Mouse (Mus musculus) liver, embryonic 11.5 days (tissue): ENCODE results near the gene Mfap3l. TPM values are rescaled to one million over a fixed set of nuclear protein-coding genes. Genes with fewer than 3 reads are reported as not detected.

Experiments used
- ATAC-seq: fragments of 200-750 bp; cut with Nextera tagmentation; replicated peaks from 2 replicates; pipeline ENCODE4 v1.8.0; 2017; ENCODE audit warnings: moderate number of reproducible peaks, mild to moderate bottlenecking, moderate TSS enrichment, moderate library complexity; ENCODE audit not compliant: low FRiP score
- DNase-seq: peaks from one replicate; pipeline ENCODE4 v3.0.0-alpha.2; 2017; ENCODE audit warnings: low spot score
- H3K27ac ChIP-seq: fragments of 300-500 bp; sonication (generic); 2 replicates; pipeline ENCODE4 v1.5.1; 2014; ENCODE audit warnings: mild to moderate bottlenecking, low read depth, low read length, control low read depth
- H3K27me3 ChIP-seq: fragments of 300-500 bp; sonication (generic); replicated peaks from 2 replicates; pipeline ENCODE4 v1.6.1; 2014; ENCODE audit warnings: low read length, mixed read lengths; ENCODE audit not compliant: control insufficient read depth, insufficient read depth
- H3K36me3 ChIP-seq: fragments of 300-500 bp; sonication (generic); 2 replicates; pipeline ENCODE4 v1.6.1; 2014; ENCODE audit warnings: mild to moderate bottlenecking, low read length, moderate library complexity, mixed read lengths; ENCODE audit not compliant: control insufficient read depth, insufficient read depth
- H3K4me1 ChIP-seq: fragments of 300-500 bp; sonication (generic); replicated peaks from 2 replicates; pipeline ENCODE4 v1.6.1; 2014; ENCODE audit warnings: low read length, mixed read lengths; ENCODE audit not compliant: control insufficient read depth, insufficient read depth
- H3K4me2 ChIP-seq: fragments of 300-500 bp; sonication (generic); 2 replicates; pipeline ENCODE4 v1.6.1; 2014; ENCODE audit warnings: mild to moderate bottlenecking, control low read depth, moderate library complexity
- H3K4me3 ChIP-seq: fragments of 300-500 bp; sonication (generic); 2 replicates; pipeline ENCODE4 v1.5.1; 2014; ENCODE audit warnings: low read depth, low read length, control low read depth
- H3K9ac ChIP-seq: fragments of 300-500 bp; sonication (generic); 2 replicates; pipeline ENCODE4 v1.6.1; 2014; ENCODE audit warnings: low read depth, low read length, control low read depth
- H3K9me3 ChIP-seq: fragments of 300-500 bp; sonication (generic); 2 replicates; pipeline ENCODE4 v1.6.1; 2016; ENCODE audit warnings: low read length, inconsistent platforms, mixed read lengths; ENCODE audit not compliant: control insufficient read depth
- WGBS: fragments of 180-500 bp; shearing (Covaris S2); extraction: QIAGEN DNeasy Blood & Tissue Kit; methylation state at CpG from one replicate; pipeline ENCODE4 v1.1.7; 2014; 5-methylcytosine and 5-hydroxymethylcytosine counted together
- polyA plus RNA-seq: library from polyadenylated mRNA; unstranded; fragments of >200 nt; fragmentation: Nextera tagmentation; extraction: Ambion mirVana; gene quantifications from 2 replicates; pipeline ENCODE4 v1.2.1, GENCODE M21; 2014

The Mfap3l gene
- polyA plus RNA-seq, 1 experiment from 2014 or later, result 0.71 TPM

GRCm38 (mm10) chr8:60623438-60623837 is 9.2 kb upstream of the Mfap3l start:
- DNase-seq (no peak), ATAC-seq (no peak)
- WGBS, result 89% methylated on average over 1 of the region's 1 CpGs
- no peak overlapping the region for H3K27ac ChIP-seq
- no peak overlapping the region for H3K9ac ChIP-seq
- no peak overlapping the region for H3K4me2 ChIP-seq
- H3K4me1 ChIP-seq, result no peaks in the 10 kb centered on the region
- H3K4me3 ChIP-seq, result no peak overlapping the region
- H3K27me3 ChIP-seq, result no peaks in the 10 kb centered on the region
- no peaks in the 10 kb centered on the region for H3K9me3 ChIP-seq
- no peaks in the 10 kb centered on the region for H3K36me3 ChIP-seq

GRCm38 (mm10) chr8:60624722-60625121 is 7.9 kb upstream of the Mfap3l start:
- no peak overlapping the region for H3K4me2 ChIP-seq
- ATAC-seq, result no peak
- no peak overlapping the region for H3K27ac ChIP-seq
- no peaks in the 10 kb centered on the region for H3K36me3 ChIP-seq
- no peak overlapping the region for H3K4me3 ChIP-seq
- no peaks in the 10 kb centered on the region for H3K9me3 ChIP-seq
- H3K4me1 ChIP-seq, result no peaks in the 10 kb centered on the region
- DNase-seq, result no peak
- H3K27me3 ChIP-seq, result peaks cover 4% of the 10 kb centered on the region; the same call in 1 of the 2 replicates
- 83% methylated on average over 7 of the region's 7 CpGs for WGBS
- no peak overlapping the region for H3K9ac ChIP-seq

GRCm38 (mm10) chr8:60627937-60628336 is 4.7 kb upstream of the Mfap3l start:
- no peaks in the 10 kb centered on the region for H3K9me3 ChIP-seq

DNA sequence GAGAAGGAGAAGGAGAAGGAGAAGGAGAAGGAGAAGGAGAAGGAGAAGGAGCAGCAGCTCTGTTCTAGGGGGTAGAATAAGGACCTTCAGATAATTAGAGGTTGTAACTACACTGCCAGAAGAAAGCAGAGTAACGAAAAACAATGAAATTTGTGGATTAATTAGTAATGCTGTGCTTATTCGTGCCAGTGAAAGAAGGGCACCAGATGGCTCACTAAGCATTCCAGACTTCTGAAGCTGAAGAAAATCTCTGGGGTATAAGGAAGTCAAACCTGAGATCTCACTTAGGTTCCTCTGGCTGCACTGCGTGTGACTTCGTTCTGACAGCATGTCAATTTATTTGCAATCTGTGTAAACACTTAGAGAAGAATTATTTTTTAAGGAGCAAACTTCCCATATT is 3.6 kb upstream of the Mfap3l start:
- H3K36me3 ChIP-seq, result no peaks in the 10 kb centered on the region
- no peak overlapping the region for H3K4me3 ChIP-seq
- peaks cover 25% of the 10 kb centered on the region for H3K27me3 ChIP-seq
- peaks cover 9% of the 10 kb centered on the region for H3K4me1 ChIP-seq
- H3K27ac ChIP-seq, result no peak overlapping the region
- no peak overlapping the region for H3K4me2 ChIP-seq
- WGBS, result 70% methylated on average over 4 of the region's 4 CpGs
- H3K9ac ChIP-seq, result no peak overlapping the region
- DNase-seq, result no peak
- ATAC-seq, result no peak
- H3K9me3 ChIP-seq, result no peaks in the 10 kb centered on the region

More at GRCm38 (mm10) chr8:60627937-60628336, 4.7 kb upstream of the Mfap3l start:
- WGBS, result 81% methylated on average over 3 of the region's 3 CpGs
- H3K4me3 ChIP-seq, result no peak overlapping the region
- ATAC-seq, result no peak
- no peak overlapping the region for H3K9ac ChIP-seq
- no peak overlapping the region for H3K4me2 ChIP-seq
- peaks cover 19% of the 10 kb centered on the region; the same call in 1 of the 2 replicates for H3K27me3 ChIP-seq
- peaks cover 4% of the 10 kb centered on the region; the same call in 1 of the 2 replicates for H3K4me1 ChIP-seq
- DNase-seq, result no peak
- H3K36me3 ChIP-seq, result no peaks in the 10 kb centered on the region
- no peak overlapping the region for H3K27ac ChIP-seq

- Histone ChIP-seq H3K9ac (no peak overlapping the region), H3K4me3 (peak overlapping the region; percentile 17; the same call in 1 of the 2 replicates), H3K4me2 (peak overlapping the region; percentile 99), H3K27me3 (peaks cover 25% of the 10 kb centered on the region), H3K36me3 (no peaks in the 10 kb centered on the region), H3K4me1 (peaks cover 9% of the 10 kb centered on the region), H3K27ac (no peak overlapping the region), H3K9me3 (no peaks in the 10 kb centered on the region)
- ATAC-seq, result peak; percentile 13; the same call in 1 of the 2 replicates
- 2% methylated on average over 13 of the region's 13 CpGs for WGBS
- DNase-seq, result peak; percentile 56
These were observed 1.1 kb upstream of the Mfap3l start for GRCm38 (mm10) chr8:60631504-60631934.

- no peak for DNase-seq
- peak overlapping the region; percentile 66 for H3K9ac ChIP-seq
- peaks cover 25% of the 10 kb centered on the region for H3K27me3 ChIP-seq
- ATAC-seq, result peak; percentile 70
- H3K36me3 ChIP-seq, result no peaks in the 10 kb centered on the region
- peaks cover 9% of the 10 kb centered on the region for H3K4me1 ChIP-seq
- peak overlapping the region; percentile 62 for H3K4me3 ChIP-seq
- 0% methylated on average over 56 of the region's 56 CpGs for WGBS
- H3K9me3 ChIP-seq, result no peaks in the 10 kb centered on the region
- no peak overlapping the region for H3K27ac ChIP-seq
- peak overlapping the region; percentile 99 for H3K4me2 ChIP-seq
These were observed 467 bp downstream of the Mfap3l start for GRCm38 (mm10) chr8:60632933-60633655.

DNA sequence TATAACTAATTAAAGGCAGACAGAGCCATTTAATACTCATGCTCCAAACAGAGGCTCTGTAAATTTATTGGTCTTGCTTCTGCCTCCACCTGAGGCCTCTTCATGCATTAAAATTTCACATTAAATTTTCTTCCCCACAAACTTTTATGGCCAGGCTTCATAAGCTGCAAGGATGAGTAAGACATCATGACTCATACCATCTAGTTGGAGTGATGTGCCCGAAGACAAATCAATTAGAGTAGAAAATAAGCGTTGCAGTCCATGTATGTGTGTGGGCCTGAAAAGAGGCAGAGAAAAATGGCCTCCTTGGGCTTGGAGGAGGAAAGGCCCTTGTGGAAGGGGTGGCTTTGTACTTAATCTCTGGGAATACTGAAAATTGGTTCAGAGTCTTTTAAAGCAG is 2.3 kb downstream of the Mfap3l start:
- peaks cover 9% of the 10 kb centered on the region for H3K4me1 ChIP-seq
- ATAC-seq (no peak), DNase-seq (no peak)
- H3K4me3 ChIP-seq, result no peak overlapping the region
- H3K9ac ChIP-seq, result no peak overlapping the region
- H3K4me2 ChIP-seq, result no peak overlapping the region
- H3K27ac ChIP-seq, result no peak overlapping the region
- H3K27me3 ChIP-seq, result peaks cover 19% of the 10 kb centered on the region
- no peaks in the 10 kb centered on the region for H3K36me3 ChIP-seq
- 85% methylated on average over 2 of the region's 2 CpGs for WGBS
- H3K9me3 ChIP-seq, result no peaks in the 10 kb centered on the region

DNA sequence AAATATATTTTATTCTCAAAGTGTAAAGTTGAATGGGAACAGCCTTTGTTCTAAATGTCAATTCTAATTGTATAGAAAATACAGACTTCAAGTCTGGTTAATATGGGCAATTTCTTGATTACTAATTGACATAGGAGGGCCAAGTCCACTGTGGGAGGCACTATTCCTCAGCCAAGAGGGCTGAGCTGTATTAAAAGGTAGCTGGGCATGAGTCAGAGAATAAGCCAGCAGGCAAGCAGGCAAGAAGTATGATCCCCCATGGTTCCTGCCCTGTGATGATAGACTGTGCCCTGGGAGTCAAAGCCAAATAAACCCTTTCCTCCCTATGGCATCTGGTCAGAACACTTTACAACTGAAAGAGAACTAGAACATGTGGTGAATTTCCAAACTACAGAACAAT is 3.2 kb downstream of the Mfap3l start:
- no peak for DNase-seq
- ATAC-seq, result no peak
- peaks cover 9% of the 10 kb centered on the region for H3K4me1 ChIP-seq

DNA sequence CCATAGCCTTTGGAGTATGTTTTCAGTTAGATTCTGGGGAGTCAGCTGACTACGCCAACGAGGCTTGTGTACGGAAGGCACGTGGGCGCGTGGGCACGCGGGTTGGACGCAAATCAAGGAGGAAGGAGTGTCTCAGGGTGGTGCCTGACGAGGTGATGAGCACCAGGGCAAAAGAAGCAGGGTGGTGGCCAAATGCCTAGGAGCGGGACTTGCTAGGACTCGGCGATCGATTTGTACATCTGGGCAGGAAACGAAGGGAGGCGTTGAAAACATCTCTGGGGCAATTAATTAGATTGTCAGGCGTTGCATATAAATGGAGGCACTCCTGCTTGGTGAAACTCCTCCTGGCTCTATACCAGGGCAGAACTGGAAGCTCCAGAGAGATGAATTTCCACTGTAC is 7.4 kb downstream of the Mfap3l start:
- no peak overlapping the region for H3K9ac ChIP-seq
- H3K4me2 ChIP-seq, result no peak overlapping the region
- no peaks in the 10 kb centered on the region for H3K27me3 ChIP-seq
- WGBS, result 87% methylated on average over 17 of the region's 17 CpGs
- no peaks in the 10 kb centered on the region for H3K36me3 ChIP-seq
- H3K4me1 ChIP-seq, result no peaks in the 10 kb centered on the region
- no peak overlapping the region for H3K4me3 ChIP-seq
- no peak for DNase-seq
- no peaks in the 10 kb centered on the region for H3K9me3 ChIP-seq
- no peak for ATAC-seq
- H3K27ac ChIP-seq, result no peak overlapping the region

More for the DNA sequence above, 3.2 kb downstream of the Mfap3l start:
- no peak overlapping the region for H3K9ac ChIP-seq
- H3K27ac ChIP-seq, result no peak overlapping the region
- no peak overlapping the region for H3K4me2 ChIP-seq
- H3K36me3 ChIP-seq, result no peaks in the 10 kb centered on the region
- H3K4me3 ChIP-seq, result no peak overlapping the region
- peaks cover 14% of the 10 kb centered on the region for H3K27me3 ChIP-seq
- no peaks in the 10 kb centered on the region for H3K9me3 ChIP-seq
